Mouse (Mus musculus): ENCODE data around the gene Nudt19. TPM values are rescaled to one million over a fixed set of nuclear protein-coding genes. Genes with fewer than 3 reads are reported as not detected.

Gene Nudt19
- polyA plus RNA-seq (2014; fragmentation: Nextera tagmentation; extraction: Ambion mirVana): 86.2 and 87.1 TPM in 2 replicates

GRCm38 (mm10) chr7:35556205-35556603, at the start of gene Nudt19:
Gene Nudt19 (minus strand): TSS chr7:35556304.
- H3K9me3 ChIP-seq (ENCODE audit: control insufficient read depth, low read length): no peaks in the 10 kb centered on the region
- ATAC-seq (ENCODE audit: low FRiP score, low TSS enrichment) (no peak), DNase-seq (no peak)
- WGBS: 69% methylated on average over 4 of the region's 4 CpGs
- peak within 1 kb of the TSS; percentile 75 for H3K4me3 ChIP-seq (replicated peaks; ENCODE audit: low read depth, low read length)
- peak within 1 kb of the TSS; percentile 96 for H3K27ac ChIP-seq (replicated peaks; ENCODE audit: low read depth, low read length)
- H3K36me3 ChIP-seq (ENCODE audit: control insufficient read depth, insufficient read depth, low read length): no peaks in the 10 kb centered on the region; the same call in 1 of the 2 replicates
- peaks cover 6% of the 10 kb centered on the region; the same call in 1 of the 2 replicates for H3K4me1 ChIP-seq (ENCODE audit: control insufficient read depth, insufficient read depth, low read length)
- H3K9ac ChIP-seq (replicated peaks; ENCODE audit: low read length): peak within 1 kb of the TSS; percentile 93
- H3K27me3 ChIP-seq (ENCODE audit: control insufficient read depth, insufficient read depth, low read length): no peaks in the 10 kb centered on the region
- peak within 1 kb of the TSS; percentile 84 for H3K4me2 ChIP-seq (ENCODE audit: low read length)

GRCm38 (mm10) chr7:35602766-35603165, 46.7 kb upstream of the Nudt19 start:
- Histone ChIP-seq H3K4me1 (ENCODE audit: control insufficient read depth, insufficient read depth, low read length) (no peaks in the 10 kb centered on the region), H3K27ac (replicated peaks; ENCODE audit: low read depth, low read length) (no peak overlapping the region), H3K36me3 (ENCODE audit: control insufficient read depth, insufficient read depth, low read length) (peaks cover 37% of the 10 kb centered on the region), H3K9ac (replicated peaks; ENCODE audit: low read length) (no peak overlapping the region), H3K4me3 (replicated peaks; ENCODE audit: low read depth, low read length) (no peak overlapping the region), H3K9me3 (ENCODE audit: control insufficient read depth, low read length) (no peaks in the 10 kb centered on the region), H3K27me3 (ENCODE audit: control insufficient read depth, insufficient read depth, low read length) (no peaks in the 10 kb centered on the region), H3K4me2 (ENCODE audit: low read length) (no peak overlapping the region)
- 98% methylated on average over 5 of the region's 5 CpGs for WGBS
- DNase-seq (no peak), ATAC-seq (ENCODE audit: low FRiP score, low TSS enrichment) (no peak)

- H3K9me3 ChIP-seq (ENCODE audit: control insufficient read depth, low read length): no peaks in the 10 kb centered on the region
- no peak for ATAC-seq (ENCODE audit: low FRiP score, low TSS enrichment)
- DNase-seq: no peak
- WGBS: 91% methylated on average over 6 of the region's 6 CpGs
- no peak overlapping the region for H3K4me2 ChIP-seq (ENCODE audit: low read length)
- no peaks in the 10 kb centered on the region for H3K27me3 ChIP-seq (ENCODE audit: control insufficient read depth, insufficient read depth, low read length)
- H3K4me3 ChIP-seq (replicated peaks; ENCODE audit: low read depth, low read length): no peak overlapping the region
- H3K4me1 ChIP-seq (ENCODE audit: control insufficient read depth, insufficient read depth, low read length): no peaks in the 10 kb centered on the region
- H3K27ac ChIP-seq (replicated peaks; ENCODE audit: low read depth, low read length): no peak overlapping the region
- H3K9ac ChIP-seq (replicated peaks; ENCODE audit: low read length): no peak overlapping the region
- H3K36me3 ChIP-seq (ENCODE audit: control insufficient read depth, insufficient read depth, low read length): peaks cover 29% of the 10 kb centered on the region
Measured at GRCm38 (mm10) chr7:35601106-35601505, 45.0 kb upstream of the Nudt19 start.

- WGBS: 96% methylated on average over 10 of the region's 10 CpGs
- H3K36me3 ChIP-seq (ENCODE audit: control insufficient read depth, insufficient read depth, low read length): peaks cover 32% of the 10 kb centered on the region
Measured at GRCm38 (mm10) chr7:35600031-35600430, 43.9 kb upstream of the Nudt19 start.

GRCm38 (mm10) chr7:35599492-35599891, 43.4 kb upstream of the Nudt19 start:
- WGBS: 95% methylated on average over 9 of the region's 9 CpGs
- Histone ChIP-seq H3K4me2 (ENCODE audit: low read length) (no peak overlapping the region), H3K27ac (replicated peaks; ENCODE audit: low read depth, low read length) (no peak overlapping the region), H3K36me3 (ENCODE audit: control insufficient read depth, insufficient read depth, low read length) (peaks cover 30% of the 10 kb centered on the region), H3K4me3 (replicated peaks; ENCODE audit: low read depth, low read length) (no peak overlapping the region), H3K27me3 (ENCODE audit: control insufficient read depth, insufficient read depth, low read length) (no peaks in the 10 kb centered on the region), H3K4me1 (ENCODE audit: control insufficient read depth, insufficient read depth, low read length) (no peaks in the 10 kb centered on the region), H3K9ac (replicated peaks; ENCODE audit: low read length) (no peak overlapping the region), H3K9me3 (ENCODE audit: control insufficient read depth, low read length) (no peaks in the 10 kb centered on the region)
- DNase-seq (no peak), ATAC-seq (ENCODE audit: low FRiP score, low TSS enrichment) (no peak)

More at GRCm38 (mm10) chr7:35600031-35600430, 43.9 kb upstream of the Nudt19 start:
- ATAC-seq (ENCODE audit: low FRiP score, low TSS enrichment): no peak
- Histone ChIP-seq H3K4me1 (ENCODE audit: control insufficient read depth, insufficient read depth, low read length) (no peaks in the 10 kb centered on the region), H3K27ac (replicated peaks; ENCODE audit: low read depth, low read length) (no peak overlapping the region), H3K27me3 (ENCODE audit: control insufficient read depth, insufficient read depth, low read length) (no peaks in the 10 kb centered on the region), H3K4me2 (ENCODE audit: low read length) (no peak overlapping the region), H3K9ac (replicated peaks; ENCODE audit: low read length) (no peak overlapping the region), H3K9me3 (ENCODE audit: control insufficient read depth, low read length) (no peaks in the 10 kb centered on the region), H3K4me3 (replicated peaks; ENCODE audit: low read depth, low read length) (no peak overlapping the region)
- DNase-seq: no peak

- DNase-seq (no peak), ATAC-seq (ENCODE audit: low FRiP score, low TSS enrichment) (no peak)
- H3K9me3 ChIP-seq (ENCODE audit: control insufficient read depth, low read length): no peaks in the 10 kb centered on the region
- H3K27me3 ChIP-seq (ENCODE audit: control insufficient read depth, insufficient read depth, low read length): no peaks in the 10 kb centered on the region
- no peaks in the 10 kb centered on the region for H3K4me1 ChIP-seq (ENCODE audit: control insufficient read depth, insufficient read depth, low read length)
- no peak overlapping the region for H3K27ac ChIP-seq (replicated peaks; ENCODE audit: low read depth, low read length)
- no peak overlapping the region for H3K9ac ChIP-seq (replicated peaks; ENCODE audit: low read length)
- WGBS: 89% methylated on average over 5 of the region's 5 CpGs
- H3K4me2 ChIP-seq (ENCODE audit: low read length): no peak overlapping the region
- no peak overlapping the region for H3K4me3 ChIP-seq (replicated peaks; ENCODE audit: low read depth, low read length)
- peaks cover 15% of the 10 kb centered on the region; the same call in 1 of the 2 replicates for H3K36me3 ChIP-seq (ENCODE audit: control insufficient read depth, insufficient read depth, low read length)
Measured at GRCm38 (mm10) chr7:35594311-35594710, 38.2 kb upstream of the Nudt19 start.

- 93% methylated on average over 10 of the region's 10 CpGs for WGBS
- no peak overlapping the region for H3K27ac ChIP-seq (replicated peaks; ENCODE audit: low read depth, low read length)
Measured at GRCm38 (mm10) chr7:35590731-35591191, 34.7 kb upstream of the Nudt19 start.

GRCm38 (mm10) chr7:35589485-35589884, 33.4 kb upstream of the Nudt19 start:
- no peak overlapping the region for H3K4me3 ChIP-seq (replicated peaks; ENCODE audit: low read depth, low read length)
- DNase-seq: no peak
- H3K9me3 ChIP-seq (ENCODE audit: control insufficient read depth, low read length): no peaks in the 10 kb centered on the region
- H3K36me3 ChIP-seq (ENCODE audit: control insufficient read depth, insufficient read depth, low read length): peaks cover 12% of the 10 kb centered on the region; the same call in 1 of the 2 replicates
- H3K4me2 ChIP-seq (ENCODE audit: low read length): no peak overlapping the region
- no peak overlapping the region for H3K9ac ChIP-seq (replicated peaks; ENCODE audit: low read length)
- ATAC-seq (ENCODE audit: low FRiP score, low TSS enrichment): no peak
- 87% methylated on average over 7 of the region's 7 CpGs for WGBS
- H3K27ac ChIP-seq (replicated peaks; ENCODE audit: low read depth, low read length): no peak overlapping the region
- peaks cover 14% of the 10 kb centered on the region; the same call in 1 of the 2 replicates for H3K4me1 ChIP-seq (ENCODE audit: control insufficient read depth, insufficient read depth, low read length)
- peaks cover 9% of the 10 kb centered on the region for H3K27me3 ChIP-seq (ENCODE audit: control insufficient read depth, insufficient read depth, low read length)

More at GRCm38 (mm10) chr7:35590731-35591191, 34.7 kb upstream of the Nudt19 start:
- Histone ChIP-seq H3K36me3 (ENCODE audit: control insufficient read depth, insufficient read depth, low read length) (peaks cover 15% of the 10 kb centered on the region; the same call in 1 of the 2 replicates), H3K4me2 (ENCODE audit: low read length) (no peak overlapping the region), H3K27me3 (ENCODE audit: control insufficient read depth, insufficient read depth, low read length) (no peaks in the 10 kb centered on the region), H3K9me3 (ENCODE audit: control insufficient read depth, low read length) (no peaks in the 10 kb centered on the region), H3K4me1 (ENCODE audit: control insufficient read depth, insufficient read depth, low read length) (peaks cover 7% of the 10 kb centered on the region; the same call in 1 of the 2 replicates), H3K4me3 (replicated peaks; ENCODE audit: low read depth, low read length) (no peak overlapping the region), H3K9ac (replicated peaks; ENCODE audit: low read length) (no peak overlapping the region)
- no peak for ATAC-seq (ENCODE audit: low FRiP score, low TSS enrichment)
- no peak for DNase-seq

Measured in midbrain, embryonic 14.5 days (tissue).